Mouse (Mus musculus) hindbrain, embryonic 14.5 days (tissue): ENCODE results near the gene Ctdspl. TPM values are rescaled to one million over a fixed set of nuclear protein-coding genes. Genes with fewer than 3 reads are reported as not detected.
A peak's percentile ranks its signal among the peaks of the same experiment; 100 is the strongest.

ENCODE experiments used
- ATAC-seq: fragments of 200-750 bp; cut with Nextera tagmentation; 2 replicates; pipeline ENCODE4 v1.8.0; 2017; ENCODE audit warnings: moderate number of reproducible peaks, mild to moderate bottlenecking, moderate TSS enrichment, moderate library complexity; ENCODE audit not compliant: low FRiP score
- DNase-seq: peaks from one replicate; pipeline ENCODE4 v3.0.0-alpha.2; 2015; ENCODE audit warnings: low spot score
- H3K27ac ChIP-seq: fragments of 300-500 bp; sonication (generic); 2 replicates; pipeline ENCODE4 v1.5.1; 2014; ENCODE audit warnings: mild to moderate bottlenecking, moderate library complexity
- H3K27me3 ChIP-seq: fragments of 300-500 bp; sonication (generic); 2 replicates; pipeline ENCODE4 v1.6.1; 2014; ENCODE audit warnings: mild to moderate bottlenecking, low read length, mixed read lengths; ENCODE audit not compliant: control insufficient read depth, insufficient read depth
- H3K36me3 ChIP-seq: fragments of 300-500 bp; sonication (generic); replicated peaks from 2 replicates; pipeline ENCODE4 v1.6.1; 2014; ENCODE audit not compliant: control insufficient read depth, insufficient read depth
- H3K4me1 ChIP-seq: fragments of 300-500 bp; sonication (generic); replicated peaks from 2 replicates; pipeline ENCODE4 v1.6.1; 2014; ENCODE audit warnings: antibody characterized with exemption, low read length, mixed read lengths; ENCODE audit not compliant: control insufficient read depth, insufficient read depth
- H3K4me2 ChIP-seq: fragments of 300-500 bp; sonication (generic); replicated peaks from 2 replicates; pipeline ENCODE4 v1.6.1; 2014; ENCODE audit warnings: mild to moderate bottlenecking, moderate library complexity
- H3K4me3 ChIP-seq: fragments of 300-500 bp; sonication (generic); replicated peaks from 2 replicates; pipeline ENCODE4 v1.5.1; 2014; ENCODE audit warnings: mild to moderate bottlenecking, low read length
- H3K9ac ChIP-seq: fragments of 300-500 bp; sonication (generic); 2 replicates; pipeline ENCODE4 v1.6.1; 2014
- H3K9me3 ChIP-seq: fragments of 300-500 bp; sonication (generic); 2 replicates; pipeline ENCODE4 v1.6.1; 2016; ENCODE audit warnings: low read length; ENCODE audit not compliant: control insufficient read depth
- WGBS: fragments of 180-500 bp; shearing (Covaris S2); extraction: QIAGEN DNeasy Blood & Tissue Kit; methylation state at CpG from one replicate; pipeline ENCODE4 v1.1.7; 2014; 5-methylcytosine and 5-hydroxymethylcytosine counted together
- polyA plus RNA-seq: library from polyadenylated mRNA; unstranded; fragments of >200 nt; fragmentation: Nextera tagmentation; extraction: Ambion mirVana; gene quantifications from 2 replicates; pipeline ENCODE4 v1.2.1, GENCODE M21; 2014

Gene Ctdspl
- polyA plus RNA-seq, 1 experiment from 2014 or later, result 7.5 TPM

DNA sequence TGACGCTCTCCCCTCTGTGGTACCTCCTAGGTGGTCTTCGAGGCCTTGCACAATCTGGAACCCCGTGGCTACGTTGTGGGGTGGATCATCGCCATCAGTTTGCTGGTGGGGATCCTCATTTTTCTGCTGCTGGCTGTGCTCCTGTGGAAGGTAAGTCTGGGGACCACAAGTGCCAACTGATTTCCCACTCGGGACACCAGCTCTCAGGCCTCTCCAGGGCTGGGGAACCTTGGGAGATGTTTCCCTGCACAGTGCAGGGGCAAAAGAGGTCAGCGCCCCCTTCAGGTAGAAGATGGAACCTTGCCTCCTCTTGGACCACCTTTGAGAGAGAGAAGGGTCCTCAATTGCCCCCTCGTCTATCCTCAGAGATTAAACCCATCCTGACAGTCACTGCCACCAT is 38.5 kb upstream of the Ctdspl start:
- Histone ChIP-seq H3K27me3 (no peaks in the 10 kb centered on the region), H3K9ac (no peak overlapping the region), H3K4me1 (no peaks in the 10 kb centered on the region), H3K27ac (no peak overlapping the region), H3K4me3 (no peak overlapping the region), H3K36me3 (no peaks in the 10 kb centered on the region), H3K4me2 (no peak overlapping the region), H3K9me3 (no peaks in the 10 kb centered on the region)
- 94% methylated on average over 8 of the region's 8 CpGs for WGBS
- DNase-seq, result no peak
- no peak for ATAC-seq

DNA sequence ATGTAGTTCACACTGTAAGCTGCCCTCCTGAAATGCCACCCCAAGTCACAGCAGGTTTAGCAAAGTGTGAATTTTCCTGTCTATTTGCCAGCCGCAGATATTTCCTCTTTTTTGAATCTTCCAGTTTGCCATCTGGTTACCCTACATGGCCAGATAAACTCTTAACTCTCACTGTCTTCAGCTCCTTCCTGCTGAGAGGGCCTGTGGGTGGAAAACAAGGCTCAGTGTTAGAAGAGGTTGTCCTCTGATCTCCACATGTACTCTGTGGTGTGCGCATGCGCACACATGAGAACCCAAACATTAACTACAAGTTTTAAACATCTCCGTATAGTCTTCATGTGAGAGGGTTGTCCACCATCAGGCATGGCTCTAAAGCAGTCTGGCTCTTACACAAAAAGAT is 36.1 kb upstream of the Ctdspl start:
- no peak overlapping the region for H3K4me2 ChIP-seq
- ATAC-seq (no peak), DNase-seq (no peak)
- no peaks in the 10 kb centered on the region for H3K27me3 ChIP-seq
- no peaks in the 10 kb centered on the region for H3K36me3 ChIP-seq
- no peaks in the 10 kb centered on the region for H3K9me3 ChIP-seq
- no peak overlapping the region for H3K9ac ChIP-seq
- 78% methylated on average over 4 of the region's 4 CpGs for WGBS
- no peak overlapping the region for H3K27ac ChIP-seq
- no peak overlapping the region for H3K4me3 ChIP-seq
- no peaks in the 10 kb centered on the region for H3K4me1 ChIP-seq

DNA sequence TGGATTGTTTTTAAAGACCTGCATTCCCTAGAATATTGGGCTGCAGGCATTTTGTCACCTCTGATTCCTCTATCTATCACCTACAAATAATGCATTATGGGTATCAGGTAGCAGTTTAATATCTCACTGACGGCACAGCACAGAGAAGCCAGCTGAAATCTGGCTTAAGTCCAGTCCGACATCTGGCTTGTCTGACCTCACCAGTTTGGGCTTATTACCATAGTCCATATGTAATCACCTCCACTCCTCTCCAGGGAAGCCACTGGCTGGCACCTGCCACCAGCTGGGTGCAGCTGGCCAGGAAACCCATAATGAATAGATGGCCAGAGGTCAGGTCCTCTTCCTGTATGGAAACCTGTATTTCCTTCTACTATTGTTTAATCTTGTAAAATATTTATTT is 35.6 kb upstream of the Ctdspl start:
- 54% methylated on average over 2 of the region's 2 CpGs for WGBS
- Histone ChIP-seq H3K4me1 (no peaks in the 10 kb centered on the region), H3K27me3 (no peaks in the 10 kb centered on the region), H3K9ac (no peak overlapping the region), H3K4me2 (no peak overlapping the region), H3K4me3 (no peak overlapping the region), H3K9me3 (no peaks in the 10 kb centered on the region), H3K36me3 (no peaks in the 10 kb centered on the region), H3K27ac (no peak overlapping the region)
- ATAC-seq, result no peak
- DNase-seq, result no peak

DNA sequence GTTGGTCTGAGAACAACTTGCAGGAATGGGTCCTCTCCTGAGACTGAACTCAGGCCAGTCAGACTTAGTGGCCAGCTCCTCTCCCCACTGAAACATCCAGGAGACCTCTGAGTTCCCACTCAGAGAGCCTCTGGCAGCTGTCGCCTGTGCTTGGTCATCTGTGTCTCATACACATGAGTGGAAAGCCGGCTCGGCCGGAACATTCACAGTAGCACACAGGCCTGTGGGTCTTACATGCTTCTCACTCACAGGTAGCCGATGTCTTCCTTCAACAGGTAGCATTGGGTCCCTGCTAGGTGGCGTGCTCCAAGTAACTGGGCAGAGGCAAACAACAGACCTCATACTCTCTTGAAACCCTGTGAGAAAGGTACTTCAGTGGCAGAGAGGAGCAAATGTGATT is 35.2 kb upstream of the Ctdspl start:
- no peak overlapping the region for H3K4me3 ChIP-seq
- H3K9ac ChIP-seq, result no peak overlapping the region
- no peak overlapping the region for H3K4me2 ChIP-seq
- DNase-seq, result no peak
- no peak overlapping the region for H3K27ac ChIP-seq
- ATAC-seq, result no peak
- no peaks in the 10 kb centered on the region for H3K27me3 ChIP-seq
- 85% methylated on average over 6 of the region's 6 CpGs for WGBS
- no peaks in the 10 kb centered on the region for H3K4me1 ChIP-seq
- H3K36me3 ChIP-seq, result no peaks in the 10 kb centered on the region
- H3K9me3 ChIP-seq, result no peaks in the 10 kb centered on the region

DNA sequence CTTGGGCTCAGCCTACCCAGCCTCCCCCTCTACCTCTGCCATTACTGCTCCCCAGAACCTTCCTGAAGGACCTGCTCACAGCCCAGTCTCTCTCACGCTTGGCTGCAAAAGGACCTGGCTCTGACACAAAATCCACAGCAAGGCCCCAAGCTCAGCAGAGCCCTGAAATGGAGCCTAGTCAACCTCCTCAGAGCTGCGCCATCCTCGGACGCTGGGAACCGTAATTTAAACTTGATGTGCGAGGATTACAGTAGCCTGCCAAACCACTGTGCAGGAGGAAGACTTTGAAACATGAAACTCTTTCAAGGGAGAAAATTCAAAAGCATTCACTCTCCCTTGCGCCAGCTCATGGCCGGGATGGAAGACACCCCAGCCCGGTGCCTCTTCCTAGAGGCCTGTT is 34.7 kb upstream of the Ctdspl start:
- 88% methylated on average over 9 of the region's 9 CpGs for WGBS
- Histone ChIP-seq H3K36me3 (no peaks in the 10 kb centered on the region), H3K4me2 (no peak overlapping the region), H3K4me1 (no peaks in the 10 kb centered on the region), H3K9me3 (no peaks in the 10 kb centered on the region), H3K9ac (no peak overlapping the region), H3K27ac (no peak overlapping the region), H3K4me3 (no peak overlapping the region), H3K27me3 (no peaks in the 10 kb centered on the region)
- ATAC-seq (no peak), DNase-seq (no peak)

DNA sequence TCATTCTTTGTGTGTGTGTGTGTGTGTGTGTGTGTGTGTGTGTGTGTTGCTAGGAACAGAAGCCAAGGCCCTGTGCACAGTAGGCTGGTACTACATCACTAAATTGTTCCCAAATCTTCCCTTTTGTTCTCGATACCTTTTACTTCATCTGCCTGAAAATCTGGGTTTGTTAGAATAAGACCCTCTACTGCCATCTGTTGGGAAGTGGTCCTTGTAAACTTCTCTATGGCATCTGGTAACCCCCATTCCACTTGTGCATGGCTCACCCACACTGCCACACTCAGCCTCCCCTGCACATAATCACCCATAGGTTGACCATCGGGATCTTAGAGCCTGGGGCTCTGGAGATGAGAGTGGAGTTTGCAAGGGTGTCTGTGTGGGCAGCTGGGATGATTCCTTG is 31.2 kb upstream of the Ctdspl start:
- Histone ChIP-seq H3K36me3 (no peaks in the 10 kb centered on the region), H3K4me2 (no peak overlapping the region), H3K4me3 (no peak overlapping the region), H3K27me3 (no peaks in the 10 kb centered on the region), H3K27ac (no peak overlapping the region), H3K4me1 (no peaks in the 10 kb centered on the region), H3K9ac (no peak overlapping the region), H3K9me3 (no peaks in the 10 kb centered on the region)
- DNase-seq (peak; percentile 53), ATAC-seq (no peak)
- WGBS, result 76% methylated on average over 2 of the region's 2 CpGs

DNA sequence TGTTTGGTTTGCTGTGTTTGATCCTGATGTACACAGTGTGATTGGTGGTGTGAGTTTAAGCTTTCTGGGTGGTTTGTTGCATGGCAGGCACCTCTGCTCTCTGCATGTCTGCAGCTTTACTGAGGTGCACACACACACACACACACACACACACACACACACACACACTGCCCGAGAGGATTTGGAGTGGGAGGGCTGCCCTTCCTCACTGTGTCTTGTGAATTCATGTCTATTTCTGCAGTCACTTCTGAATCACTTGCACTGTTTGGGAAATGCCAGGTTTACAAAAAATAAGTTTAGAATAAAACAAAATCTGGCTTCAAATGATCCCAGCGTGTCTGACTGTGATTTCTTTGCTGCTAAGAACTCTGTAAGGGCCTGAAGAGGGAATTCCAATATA is 25.6 kb upstream of the Ctdspl start:
- no peak for DNase-seq
- Histone ChIP-seq H3K4me1 (no peaks in the 10 kb centered on the region), H3K36me3 (no peaks in the 10 kb centered on the region), H3K4me2 (no peak overlapping the region), H3K4me3 (no peak overlapping the region), H3K27ac (no peak overlapping the region), H3K9ac (no peak overlapping the region), H3K9me3 (no peaks in the 10 kb centered on the region), H3K27me3 (no peaks in the 10 kb centered on the region)
- ATAC-seq, result no peak
- 78% methylated on average over 2 of the region's 2 CpGs for WGBS

DNA sequence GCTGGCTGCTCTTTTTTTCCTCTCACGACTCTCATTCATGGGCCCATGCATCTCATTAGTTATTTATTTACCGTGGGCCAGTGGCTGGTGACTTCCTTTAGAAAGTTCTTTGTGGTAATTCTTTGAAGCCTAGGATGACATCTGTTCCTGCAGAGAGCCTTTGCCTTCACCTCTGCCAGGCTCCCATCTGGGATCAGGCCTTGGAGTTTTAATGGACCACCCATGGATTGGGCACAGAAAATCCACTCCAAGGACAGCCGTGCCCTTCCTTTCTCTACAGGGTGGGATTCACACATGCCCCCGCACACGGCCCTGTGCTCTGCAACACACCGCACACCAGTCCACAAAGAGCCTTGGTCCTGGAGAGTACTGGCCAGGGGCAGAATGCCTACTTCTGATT is 24.3 kb upstream of the Ctdspl start:
- Histone ChIP-seq H3K4me2 (no peak overlapping the region), H3K27ac (no peak overlapping the region), H3K4me3 (no peak overlapping the region), H3K36me3 (no peaks in the 10 kb centered on the region), H3K9ac (no peak overlapping the region), H3K9me3 (no peaks in the 10 kb centered on the region), H3K4me1 (no peaks in the 10 kb centered on the region), H3K27me3 (no peaks in the 10 kb centered on the region; the same call in 1 of the 2 replicates)
- no peak for ATAC-seq
- WGBS, result 12% methylated on average over 6 of the region's 6 CpGs
- DNase-seq, result peak; percentile 33

DNA sequence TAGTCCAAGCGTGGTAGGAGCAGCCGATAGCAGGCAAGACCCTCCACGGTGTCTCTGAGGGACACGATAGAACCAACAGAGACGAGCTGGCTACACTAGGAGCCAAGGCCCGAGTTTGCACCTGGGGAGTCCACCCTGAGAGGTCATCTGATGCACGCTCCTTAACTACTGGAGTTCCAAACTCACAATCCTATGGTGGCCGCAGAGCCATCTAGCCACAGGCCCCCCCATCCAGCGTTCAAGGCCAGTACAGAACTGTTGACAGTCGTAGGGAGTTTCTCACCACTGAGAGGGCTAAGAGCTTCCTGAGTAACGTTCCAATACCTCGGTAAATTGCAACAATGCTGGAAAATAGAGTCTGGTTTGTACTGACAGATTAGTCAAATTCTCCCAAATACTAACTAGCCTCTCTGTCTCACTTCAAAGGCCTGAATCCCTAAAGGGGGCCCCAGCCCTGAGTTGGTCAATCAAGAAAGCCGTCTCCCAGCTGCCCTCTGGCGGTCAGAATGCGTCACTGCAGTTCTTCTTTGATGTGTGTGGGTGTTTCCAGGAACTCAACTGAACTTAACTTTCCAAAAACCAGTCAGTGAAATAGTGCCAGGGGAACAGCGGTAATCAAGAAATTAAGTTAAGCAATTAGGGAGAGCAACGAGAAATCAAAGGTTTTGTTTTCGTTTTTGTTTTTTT is 18.2 kb upstream of the Ctdspl start:
- ATAC-seq (no peak), DNase-seq (peak; percentile 86)
- no peak overlapping the region for H3K4me2 ChIP-seq
- H3K27ac ChIP-seq, result no peak overlapping the region
- H3K9me3 ChIP-seq, result no peaks in the 10 kb centered on the region
- 55% methylated on average over 18 of the region's 18 CpGs for WGBS
- no peak overlapping the region for H3K9ac ChIP-seq
- peaks cover 4% of the 10 kb centered on the region; the same call in 1 of the 2 replicates for H3K27me3 ChIP-seq
- no peaks in the 10 kb centered on the region for H3K4me1 ChIP-seq
- no peak overlapping the region for H3K4me3 ChIP-seq
- H3K36me3 ChIP-seq, result no peaks in the 10 kb centered on the region

DNA sequence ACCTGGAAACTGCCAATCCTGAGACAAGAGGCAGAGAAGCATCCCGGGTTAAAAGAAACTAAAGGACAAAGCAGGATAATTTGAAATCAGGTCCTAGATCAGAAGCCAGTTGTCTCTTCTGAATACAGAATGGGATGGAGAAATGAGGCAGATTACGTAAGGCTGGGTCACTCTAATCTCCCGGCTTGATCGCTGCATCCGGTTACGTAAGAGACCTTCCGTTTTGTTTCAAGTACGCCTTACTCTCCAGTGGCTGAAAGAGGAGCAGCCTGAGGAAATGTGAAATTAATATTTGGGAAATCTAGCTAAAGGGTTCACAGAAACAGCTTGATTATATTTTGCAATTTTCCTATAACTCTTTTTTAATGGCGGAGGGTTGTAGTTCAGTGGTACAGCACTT is 13.2 kb upstream of the Ctdspl start:
- H3K9me3 ChIP-seq, result no peaks in the 10 kb centered on the region
- no peak overlapping the region for H3K27ac ChIP-seq
- no peak overlapping the region for H3K4me2 ChIP-seq
- no peaks in the 10 kb centered on the region for H3K27me3 ChIP-seq
- no peaks in the 10 kb centered on the region for H3K36me3 ChIP-seq
- WGBS, result 94% methylated on average over 9 of the region's 9 CpGs
- ATAC-seq, result no peak
- no peak for DNase-seq
- H3K9ac ChIP-seq, result no peak overlapping the region
- H3K4me1 ChIP-seq, result no peaks in the 10 kb centered on the region
- no peak overlapping the region for H3K4me3 ChIP-seq
